Mouse (Mus musculus) E14TG2a.4 (cell line): ENCODE data around the gene Alox12b.

Experiments
- CTCF ChIP-seq: conservative IDR thresholded peaks from 2 replicates; pipeline ENCODE4 v1.5.1; 2014; ENCODE audit warnings: low read length
- POU5F1 ChIP-seq: IDR thresholded peaks from 2 replicates; pipeline ENCODE4 v1.6.1; 2014; ENCODE audit warnings: low read length, borderline replicate concordance

- TF ChIP-seq CTCF (0 out of 2 replicates have a peak, but pooled peaks have one; percentile 3), POU5F1 (no peak)
These were observed 23.3 kb downstream of the Alox12b start for GRCm38 (mm10) chr11:69180120-69180519.
